Mouse (Mus musculus) forebrain, embryonic 11.5 days (tissue): ENCODE measurements around the gene Zup1. TPM values are rescaled to one million over a fixed set of nuclear protein-coding genes. Genes with fewer than 3 reads are reported as not detected.

Source experiments
- polyA plus RNA-seq: library from polyadenylated mRNA; unstranded; fragments of >200 nt; fragmentation: Nextera tagmentation; extraction: Ambion mirVana; gene quantifications from 2 replicates; pipeline ENCODE4 v1.2.1, GENCODE M21; 2014

Gene Zup1
- polyA plus RNA-seq, 1 experiment from 2014 or later = 25.4 TPM

Other genes starting within 250 kb of the Zup1 start
- not detected in 2 replicates for gene Sult3a2, start 164.6 kb downstream of the Zup1 start, polyA plus RNA-seq
- not detected in 2 replicates for gene Sult3a1, start 93.5 kb downstream of the Zup1 start, polyA plus RNA-seq
- 0.24 and 0.37 TPM in 2 replicates for gene Rsph4a, start 46.2 kb downstream of the Zup1 start, polyA plus RNA-seq
- 151 and 165 TPM in 2 replicates for gene Rwdd1, start 68.4 kb upstream of the Zup1 start, polyA plus RNA-seq
- not detected in 2 replicates for gene Trappc3l, start 86.3 kb upstream of the Zup1 start, polyA plus RNA-seq
- not detected in 2 replicates for gene Calhm4, start 93.0 kb upstream of the Zup1 start, polyA plus RNA-seq
- 0.20 and 0.32 TPM in 2 replicates for gene Calhm5, start 145.2 kb upstream of the Zup1 start, polyA plus RNA-seq
- gene Calhm6, start 176.7 kb upstream of the Zup1 start, polyA plus RNA-seq = 0.33 and 0.69 TPM in 2 replicates